Mouse (Mus musculus) CH12.LX (cell line): ENCODE measurements at regions not wholly inside any gene's neighbourhood (a gene's known extent, or its start where the extent isn't known, plus 50 kb on each side); places are given as distances from the start of the nearest gene placed in this dataset.

Experiments
- DNase-seq: peaks from one replicate; pipeline ENCODE4 v3.0.0-alpha.2; 2013; ENCODE audit errors: extremely low read depth
- H3K27ac ChIP-seq: 2 replicates; pipeline ENCODE4 v1.5.1; 2012; ENCODE audit warnings: low read depth, mild to moderate bottlenecking, control low read depth, moderate library complexity; ENCODE audit not compliant: insufficient read depth
- H3K27me3 ChIP-seq: replicated peaks from 2 replicates; pipeline ENCODE3; 2012; ENCODE audit warnings: inconsistent platforms
- H3K36me3 ChIP-seq, 2 experiments: replicated peaks in 1 of 2; 2 replicates each; pipeline versions ENCODE3 to v1.6.1; 2012; ENCODE audit warnings: inconsistent platforms in 1 of 2, low read length in 1 of 2, mild to moderate bottlenecking in 1 of 2, mixed read lengths in 1 of 2, moderate library complexity in 1 of 2; ENCODE audit not compliant: control insufficient read depth in 1 of 2, insufficient read depth in 1 of 2
- H3K4me1 ChIP-seq, 2 experiments: 2 replicates each; pipeline ENCODE4 v1.6.1; 2012; ENCODE audit warnings: inconsistent platforms in 1 of 2, moderate library complexity in 1 of 2; ENCODE audit not compliant: insufficient read depth in 2 of 2, control insufficient read depth in 1 of 2
- H3K4me2 ChIP-seq: 2 replicates; pipeline ENCODE4 v1.6.1; 2012; ENCODE audit warnings: low read depth, mild to moderate bottlenecking, control low read depth; ENCODE audit not compliant: poor library complexity, insufficient read depth, severe bottlenecking
- H3K4me3 ChIP-seq, 3 experiments: fragments of 150-350 bp in 1 of 3; sonication (generic) in 1 of 3; replicated peaks in 1 of 3; 2 replicates each; pipeline versions ENCODE3 to v1.5.1; 2011 to 2012; ENCODE audit warnings: low read depth in 2 of 3, low read length in 2 of 3, mild to moderate bottlenecking in 2 of 3, moderate library complexity in 2 of 3, control low read depth in 1 of 3, improper control_type of control experiment in 1 of 3, inconsistent platforms in 1 of 3, mixed read lengths in 1 of 3; ENCODE audit not compliant: poor library complexity in 1 of 3
- H3K79me2 ChIP-seq: replicated peaks from 2 replicates; pipeline ENCODE4 v1.6.1; 2012; ENCODE audit warnings: mild to moderate bottlenecking, moderate library complexity; ENCODE audit not compliant: control insufficient read depth, poor library complexity, insufficient read depth, severe bottlenecking; ENCODE audit errors: extremely low read depth
- H3K9ac ChIP-seq: 2 replicates; pipeline ENCODE4 v1.6.1; 2012; ENCODE audit warnings: low read depth, mild to moderate bottlenecking, control low read depth, moderate library complexity; ENCODE audit not compliant: insufficient read depth
- H3K9me3 ChIP-seq: replicated peaks from 2 replicates; pipeline ENCODE3; 2012; ENCODE audit warnings: low read length, inconsistent platforms, mixed read lengths
- BHLHE40 ChIP-seq: IDR thresholded peaks from 2 replicates; pipeline ENCODE4 v1.6.1; 2011; ENCODE audit warnings: mild to moderate bottlenecking, low read depth, low read length, improper control_type of control experiment
- CHD1 ChIP-seq: IDR thresholded peaks from 2 replicates; pipeline ENCODE4 v1.6.1; 2012; ENCODE audit warnings: low read depth, low read length, improper control_type of control experiment, inconsistent platforms
- E2F4 ChIP-seq: IDR thresholded peaks from 2 replicates; pipeline ENCODE4 v1.6.1; 2011; ENCODE audit warnings: low read depth, low read length, improper control_type of control experiment; ENCODE audit not compliant: insufficient replicate concordance
- EP300 ChIP-seq: IDR thresholded peaks from 2 replicates; pipeline ENCODE4 v1.6.1; 2011; ENCODE audit warnings: low read length, improper control_type of control experiment
- HCFC1 ChIP-seq: IDR thresholded peaks from 2 replicates; pipeline ENCODE4 v1.6.1; 2012; ENCODE audit warnings: low read depth, mild to moderate bottlenecking, inconsistent platforms, low read length, improper control_type of control experiment
- IRF4 ChIP-seq: IDR thresholded peaks from 2 replicates; pipeline ENCODE4 v1.6.1; 2014; ENCODE audit warnings: low read depth, mild to moderate bottlenecking, inconsistent platforms, low read length, improper control_type of control experiment
- JUN ChIP-seq: IDR thresholded peaks from 2 replicates; pipeline ENCODE4 v1.6.1; 2011; ENCODE audit warnings: low read depth, mild to moderate bottlenecking, low read length, improper control_type of control experiment, moderate library complexity; ENCODE audit not compliant: insufficient read depth
- JUND ChIP-seq: conservative IDR thresholded peaks from 2 replicates; pipeline ENCODE4 v1.6.1; 2011; ENCODE audit warnings: low read depth, low read length, improper control_type of control experiment
- KAT2A ChIP-seq: IDR thresholded peaks from 2 replicates; pipeline ENCODE4 v1.6.1; 2012; ENCODE audit warnings: low read length, improper control_type of control experiment, inconsistent platforms; ENCODE audit not compliant: insufficient replicate concordance
- MAFK ChIP-seq: IDR thresholded peaks from 2 replicates; pipeline ENCODE4 v1.6.1; 2011; ENCODE audit warnings: low read length, improper control_type of control experiment; ENCODE audit not compliant: insufficient replicate concordance
- MAX ChIP-seq: IDR thresholded peaks from 2 replicates; pipeline ENCODE4 v1.6.1; 2011; ENCODE audit warnings: low read length, improper control_type of control experiment
- MAZ ChIP-seq: IDR thresholded peaks from 2 replicates; pipeline ENCODE4 v1.6.1; 2012; ENCODE audit warnings: low read depth, mild to moderate bottlenecking, inconsistent platforms, low read length, improper control_type of control experiment, moderate library complexity
- MYC ChIP-seq: IDR thresholded peaks from 2 replicates; pipeline ENCODE4 v1.6.1; 2011; ENCODE audit warnings: low read depth, mild to moderate bottlenecking, improper control_type of control experiment, low read length
- NRF1 ChIP-seq: IDR thresholded peaks from 2 replicates; pipeline ENCODE4 v1.6.1; 2014; ENCODE audit warnings: low read depth, mild to moderate bottlenecking, inconsistent platforms, low read length, improper control_type of control experiment, moderate library complexity
- POLR2A ChIP-seq: IDR thresholded peaks from 2 replicates; pipeline ENCODE4 v1.6.1; 2011; ENCODE audit warnings: low read depth, mild to moderate bottlenecking, improper control_type of control experiment, low read length
- RAD21 ChIP-seq: IDR thresholded peaks from 2 replicates; pipeline ENCODE4 v1.6.1; 2011; ENCODE audit warnings: low read depth, mild to moderate bottlenecking, low read length, improper control_type of control experiment, moderate library complexity
- RCOR1 ChIP-seq: conservative IDR thresholded peaks from 2 replicates; pipeline ENCODE4 v1.6.1; 2012; ENCODE audit warnings: low read depth, mild to moderate bottlenecking, inconsistent platforms, low read length, improper control_type of control experiment
- SMC3 ChIP-seq: IDR thresholded peaks from 2 replicates; pipeline ENCODE4 v1.6.1; 2011; ENCODE audit warnings: low read depth, low read length, improper control_type of control experiment
- TCF12 ChIP-seq: IDR thresholded peaks from 2 replicates; pipeline ENCODE4 v1.6.1; 2014; ENCODE audit warnings: low read depth, mild to moderate bottlenecking, inconsistent platforms, low read length, improper control_type of control experiment
- USF1 ChIP-seq: IDR thresholded peaks from 2 replicates; pipeline ENCODE4 v1.6.1; 2014; ENCODE audit warnings: low read depth, mild to moderate bottlenecking, inconsistent platforms, low read length, improper control_type of control experiment
- USF2 ChIP-seq: conservative IDR thresholded peaks from 2 replicates; pipeline ENCODE4 v1.6.1; 2011; ENCODE audit warnings: low read depth, low read length, improper control_type of control experiment
- ZC3H11A ChIP-seq: IDR thresholded peaks from 2 replicates; pipeline ENCODE4 v1.6.1; 2012; ENCODE audit warnings: low read depth, mild to moderate bottlenecking, inconsistent platforms, low read length, improper control_type of control experiment
- ZKSCAN1 ChIP-seq: IDR thresholded peaks from 2 replicates; pipeline ENCODE4 v1.6.1; 2012; ENCODE audit warnings: low read depth, inconsistent platforms, low read length, improper control_type of control experiment, borderline replicate concordance
- ZMIZ1 ChIP-seq: IDR thresholded peaks from 2 replicates; pipeline ENCODE4 v1.6.1; 2012; ENCODE audit warnings: low read depth, mild to moderate bottlenecking, inconsistent platforms, low read length, improper control_type of control experiment
- dilution Hi-C: fragments of 300-500 bp; cut with MboI; formaldehyde crosslinking; loops from 2 replicates; pipeline ENCODE4 v1.14.3; 2020; ENCODE audit warnings: low sequenced_read_pairs; ENCODE audit not compliant: extremely low pct_unique_long_range_greater_than_20kb, extremely low pct_ligation_motif_present
- in situ Hi-C: fragments of 300-500 bp; cut with MboI; formaldehyde crosslinking; loops from 3 replicates; pipeline ENCODE4 v1.14.3; 2019; ENCODE audit warnings: low sequenced_read_pairs, low pct_ligation_motif_present, low pct_unique_long_range_greater_than_20kb, mixed read lengths

DNA sequence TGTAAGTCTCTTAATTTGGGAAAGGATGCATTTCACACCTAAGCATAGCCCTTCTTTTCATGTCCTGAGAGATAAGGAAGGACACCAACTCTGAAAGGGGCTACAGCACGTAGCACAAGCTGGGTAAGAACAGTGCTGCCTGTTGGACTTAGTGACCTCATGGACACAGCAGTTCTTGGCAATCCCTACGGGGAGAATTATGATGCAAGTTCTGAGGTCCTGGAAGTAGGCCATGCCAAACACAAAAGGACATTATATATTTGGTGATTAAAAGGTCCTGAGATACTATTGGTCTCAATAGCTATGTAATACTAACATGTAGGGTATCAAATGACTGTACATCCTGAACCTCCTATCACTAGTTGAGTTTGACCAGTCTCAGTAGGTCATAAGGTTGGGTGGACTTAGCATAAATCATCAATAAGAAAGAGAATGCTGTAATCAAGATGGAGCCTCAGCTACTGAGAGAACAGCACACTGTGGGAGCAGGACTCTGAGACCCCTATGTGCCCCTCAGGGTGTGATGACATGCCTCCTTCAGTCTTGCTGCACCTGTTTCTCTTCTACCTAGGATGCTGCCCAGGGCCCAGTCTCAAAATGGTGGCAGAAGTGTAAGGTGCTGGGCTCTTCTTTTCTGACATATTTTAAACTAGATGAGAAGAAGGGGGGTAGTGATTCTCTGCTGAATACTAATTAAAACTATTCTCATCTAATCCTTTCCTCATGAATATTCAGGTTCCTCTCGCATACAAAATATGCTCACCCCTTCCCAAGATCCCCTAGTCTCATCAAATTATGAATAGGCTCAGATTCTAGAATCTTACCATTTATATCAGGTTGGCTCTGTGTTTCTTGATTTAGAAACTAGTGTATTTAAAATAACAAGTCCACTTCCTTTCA lies 277.5 kb upstream of the Camk1g start:
- no peaks in the 10 kb centered on the region for H3K4me1 ChIP-seq
- H3K27me3 ChIP-seq = no peaks in the 10 kb centered on the region
- no peak overlapping the region for H3K27ac ChIP-seq
- in situ Hi-C loops (no loop called here), dilution Hi-C loops (no loop called here)
- no peaks in the 10 kb centered on the region for H3K9me3 ChIP-seq
- no peak overlapping the region for H3K9ac ChIP-seq
- H3K4me3 ChIP-seq = no peak overlapping the region
- no peak for DNase-seq
- H3K4me2 ChIP-seq = no peak overlapping the region
- no peak for TF ChIP-seq IRF4
- no peak for TF ChIP-seq RAD21
- no peak for TF ChIP-seq EP300
- TF ChIP-seq ZKSCAN1 = no peak
- TF ChIP-seq JUN = no peak
- TF ChIP-seq RCOR1 = no peak
- TF ChIP-seq ZMIZ1 = no peak
- TF ChIP-seq BHLHE40 = no peak
- no peak for TF ChIP-seq MYC
- TF ChIP-seq SMC3 = no peak
- TF ChIP-seq CHD1 = no peak
- no peak for TF ChIP-seq MAFK
- no peaks in the 10 kb centered on the region for H3K36me3 ChIP-seq
- H3K79me2 ChIP-seq = no peaks in the 10 kb centered on the region

DNA sequence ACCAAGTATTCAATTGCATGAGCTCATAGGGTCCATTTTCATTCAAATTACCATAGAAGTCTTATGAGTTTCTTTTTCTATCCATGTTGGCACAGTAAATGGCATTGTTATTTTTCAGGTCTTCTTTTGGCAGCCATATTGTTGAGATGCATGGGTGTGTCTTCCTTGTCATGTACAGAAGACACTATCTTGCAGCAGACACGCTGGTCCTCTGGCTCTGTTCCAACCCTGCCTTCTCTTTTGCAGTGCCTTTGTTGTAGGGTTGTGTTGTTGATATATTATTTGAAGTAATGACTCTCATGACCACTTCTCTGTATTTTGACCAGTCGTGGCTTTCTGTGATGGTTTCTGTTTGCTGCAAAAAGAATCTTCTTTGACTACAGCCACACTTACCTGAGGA lies 274.4 kb upstream of the Camk1g start:
- no peak for TF ChIP-seq MAFK
- no peak for TF ChIP-seq MYC
- no peak for TF ChIP-seq IRF4
- no peak for TF ChIP-seq ZMIZ1
- no peak for TF ChIP-seq NRF1
- no peak for TF ChIP-seq KAT2A
- TF ChIP-seq USF1 = no peak
- TF ChIP-seq SMC3 = no peak
- TF ChIP-seq ZC3H11A = no peak
- TF ChIP-seq TCF12 = no peak
- no peak for TF ChIP-seq E2F4
- no peak for TF ChIP-seq JUND
- no peak for TF ChIP-seq MAX
- no peak for TF ChIP-seq MAZ
- no peak for TF ChIP-seq JUN
- no peak for TF ChIP-seq POLR2A
- TF ChIP-seq RAD21 = no peak
- TF ChIP-seq USF2 = no peak
- no peak for TF ChIP-seq HCFC1
- Histone ChIP-seq H3K9ac (no peak overlapping the region), H3K79me2 (no peaks in the 10 kb centered on the region), H3K4me1 (no peaks in the 10 kb centered on the region), H3K9me3 (no peaks in the 10 kb centered on the region), H3K4me3 (no peak overlapping the region), H3K36me3 (no peaks in the 10 kb centered on the region), H3K4me2 (no peak overlapping the region), H3K27ac (no peak overlapping the region), H3K27me3 (peaks cover 2% of the 10 kb centered on the region)
- in situ Hi-C loops = no loop called here
- dilution Hi-C loops = no loop called here
- no peak for DNase-seq
